Mouse (Mus musculus): ENCODE measurements around the gene Gm21776. TPM values are rescaled to one million over a fixed set of nuclear protein-coding genes. Genes with fewer than 3 reads are reported as not detected.
"Not testable (repeated sequence)": the region's sequence is repeated elsewhere in the genome, so short reads cannot be mapped to it uniquely, and the experiment has no call there.

Gm21776 gene
- polyA plus RNA-seq (2017; shearing (Covaris generic)): not detected

- ATAC-seq: not testable (repeated sequence)
Measured at GRCm38 (mm10) chrY:76378362-76378761, at the start of gene Gm21776. TSS of gene Gm21776 (plus strand) at chrY:76378662.
